Mouse (Mus musculus) large intestine, adult 2 months (tissue): ENCODE measurements at regions not wholly inside any gene's neighbourhood (a gene's known extent, or its start where the extent isn't known, plus 50 kb on each side); places are given as distances from the start of the nearest gene placed in this dataset.

Source experiments
- DNase-seq: peaks from one replicate; pipeline ENCODE4 v3.0.0-alpha.2; 2012; ENCODE audit warnings: low read depth, low spot score
- WGBS: fragments of 180-500 bp; shearing (Covaris S2); methylation state at CpG from one replicate; pipeline ENCODE4 v1.1.7; 2018; 5-methylcytosine and 5-hydroxymethylcytosine counted together

DNA sequence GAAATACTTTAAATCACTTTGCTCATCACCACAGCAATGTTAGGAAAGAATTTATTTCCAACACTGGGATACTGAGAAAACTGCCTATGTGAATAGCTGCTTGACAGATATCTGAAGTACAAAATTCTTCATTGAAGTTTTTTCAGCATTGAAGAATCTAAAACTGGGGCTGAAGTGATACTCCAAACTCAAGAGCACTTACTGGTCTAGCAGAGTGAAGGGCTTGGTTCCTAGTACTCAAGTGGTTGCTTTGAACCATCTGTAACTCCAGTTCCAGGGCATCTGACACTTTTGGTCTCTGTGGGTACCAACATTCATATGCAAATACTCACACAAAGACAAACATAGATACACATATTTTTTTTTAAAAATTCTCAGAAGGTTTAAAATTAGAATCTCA, 385.2 kb downstream of the Tex13c3 start:
- no peak for DNase-seq

DNA sequence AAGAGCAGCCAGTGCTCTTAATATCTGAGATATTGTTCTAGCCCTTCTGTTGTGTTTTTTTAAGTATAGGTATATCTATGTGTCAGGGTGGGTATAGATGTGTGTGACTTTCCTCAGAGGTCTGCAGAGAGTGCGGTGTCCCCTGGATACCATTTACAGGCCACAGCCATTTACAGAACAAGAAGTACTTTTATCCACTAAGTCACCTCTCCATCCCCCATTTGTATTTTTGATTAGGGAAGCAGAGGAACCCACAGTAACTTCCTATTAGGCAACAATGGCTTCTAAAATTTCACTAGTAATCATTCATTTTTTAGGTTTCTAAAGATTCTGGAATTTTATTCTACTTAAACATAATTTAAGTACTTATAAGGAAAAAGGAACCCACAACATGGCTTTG, 396.7 kb downstream of the Tex13c3 start:
- no peak for DNase-seq
- 100% methylated on average over 1 of the region's 1 CpGs for WGBS

DNA sequence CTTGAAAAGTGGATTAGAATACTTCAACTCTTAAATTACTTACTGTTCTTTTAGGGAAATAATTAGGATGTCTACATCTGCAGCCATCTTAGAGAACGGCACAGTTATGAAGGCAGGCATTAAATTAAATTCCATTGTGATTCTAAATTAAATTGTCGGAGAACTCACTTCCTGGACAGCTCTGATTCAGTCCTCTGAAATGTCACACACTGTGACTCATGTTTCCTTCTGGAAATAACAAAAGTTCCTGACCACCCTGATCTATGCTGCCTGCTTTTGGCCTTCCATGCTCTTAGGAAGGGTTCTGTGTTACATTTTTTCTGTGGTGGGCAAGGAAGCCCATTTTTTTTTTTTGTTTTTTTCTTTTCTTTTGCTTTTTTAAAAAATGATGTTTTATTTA, 401.1 kb downstream of the Tex13c3 start:
- 57% methylated on average over 2 of the region's 2 CpGs for WGBS
- no peak for DNase-seq
